Mouse (Mus musculus) MEL-GATA-1-ER (cell line): Measurements from ENCODE around the gene Gpn1.

Source experiments
- DNase-seq: peaks from one replicate; pipeline ENCODE4 v3.0.0-alpha.2; 2012; ENCODE audit warnings: low read depth; ENCODE audit errors: extremely low read depth

The Gpn1 gene

GRCm38 (mm10) chr5:31559401-31559800, 64.9 kb downstream of the Gpn1 start:
- DNase-seq: no peak

GRCm38 (mm10) chr5:31560352-31560751, 65.8 kb downstream of the Gpn1 start:
- no peak for DNase-seq

- DNase-seq: no peak
These were observed 67.6 kb downstream of the Gpn1 start for GRCm38 (mm10) chr5:31562036-31562666.
